Mouse (Mus musculus) hindbrain, embryonic 12.5 days (tissue): ENCODE measurements around the gene Olfr1390. TPM values are rescaled to one million over a fixed set of nuclear protein-coding genes. Genes with fewer than 3 reads are reported as not detected.

Experiments
- polyA plus RNA-seq: library from polyadenylated mRNA; unstranded; fragments of >200 nt; fragmentation: Nextera tagmentation; extraction: Ambion mirVana; gene quantifications from 2 replicates; pipeline ENCODE4 v1.2.1, GENCODE M21; 2016

Olfr1390 gene
- polyA plus RNA-seq, 1 experiment from 2014 or later: not detected

Other genes starting within 250 kb of the Olfr1390 start
- gene Olfr1396, start 220.3 kb upstream of the Olfr1390 start, polyA plus RNA-seq: not detected in 2 replicates
- gene Olfr1395, start 192.9 kb upstream of the Olfr1390 start, polyA plus RNA-seq: not detected in 2 replicates
- gene Olfr1394, start 180.8 kb upstream of the Olfr1390 start, polyA plus RNA-seq: not detected in 2 replicates
- gene Btnl9, start 148.0 kb upstream of the Olfr1390 start, polyA plus RNA-seq: 0.16 and 0.22 TPM in 2 replicates
- 55.3 and 62.5 TPM in 2 replicates for gene Zfp62, start 131.9 kb upstream of the Olfr1390 start, polyA plus RNA-seq
- gene Mgat1, start 91.0 kb upstream of the Olfr1390 start, polyA plus RNA-seq: 42.5 and 43.2 TPM in 2 replicates
- not detected in 2 replicates for gene Olfr1393, start 56.9 kb upstream of the Olfr1390 start, polyA plus RNA-seq
- not detected in 2 replicates for gene Olfr1392, start 49.9 kb upstream of the Olfr1390 start, polyA plus RNA-seq
- gene Olfr10, start 30.4 kb upstream of the Olfr1390 start, polyA plus RNA-seq: not detected in 2 replicates
- gene Olfr1391, start 12.4 kb upstream of the Olfr1390 start, polyA plus RNA-seq: not detected in 2 replicates
- not detected in 2 replicates for gene Olfr1389, start 87.9 kb downstream of the Olfr1390 start, polyA plus RNA-seq
- gene Olfr1388, start 101.4 kb downstream of the Olfr1390 start, polyA plus RNA-seq: 0.09 TPM in 2 replicates
- gene Olfr1387, start 120.2 kb downstream of the Olfr1390 start, polyA plus RNA-seq: not detected in 2 replicates
- not detected in 2 replicates for gene Olfr1386, start 129.9 kb downstream of the Olfr1390 start, polyA plus RNA-seq
- not detected in 2 replicates for gene Olfr1385, start 153.9 kb downstream of the Olfr1390 start, polyA plus RNA-seq
- not detected in 2 replicates for gene Olfr1384, start 171.5 kb downstream of the Olfr1390 start, polyA plus RNA-seq
- gene Olfr1383, start 184.5 kb downstream of the Olfr1390 start, polyA plus RNA-seq: not detected in 2 replicates
- gene Olfr1382, start 193.1 kb downstream of the Olfr1390 start, polyA plus RNA-seq: not detected in 2 replicates
- not detected in 2 replicates for gene Olfr1381, start 208.3 kb downstream of the Olfr1390 start, polyA plus RNA-seq
- not detected in 2 replicates for gene Olfr1380, start 221.7 kb downstream of the Olfr1390 start, polyA plus RNA-seq